Mouse (Mus musculus): Measurements from ENCODE around the gene 1300017J02Rik. TPM values are rescaled to one million over a fixed set of nuclear protein-coding genes. Genes with fewer than 3 reads are reported as not detected.
A peak's percentile ranks its signal among the peaks of the same experiment; 100 is the strongest.

1300017J02Rik gene
- polyA plus RNA-seq, 1 experiment from 2014 or later = 0.51 TPM

DNA sequence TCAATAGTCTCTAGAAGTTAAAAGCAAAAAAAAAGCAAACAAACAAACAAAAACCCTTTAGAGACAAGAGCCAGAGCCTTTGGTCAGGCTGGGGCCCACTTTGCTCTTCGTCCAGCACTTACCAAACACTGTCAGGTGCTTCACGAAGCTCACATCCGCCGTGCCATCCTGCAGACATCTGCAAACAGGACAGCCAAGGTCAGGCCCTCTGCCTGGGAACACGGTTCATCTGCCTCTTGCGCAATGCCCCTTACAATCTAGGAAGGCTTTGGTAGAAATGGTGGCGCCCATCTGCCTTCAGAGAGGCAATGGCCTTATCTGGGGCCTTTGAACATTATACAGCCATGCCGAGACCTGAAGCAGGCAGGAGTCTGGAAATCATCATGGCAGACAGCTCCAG, 30.1 kb downstream of the 1300017J02Rik start:
- H3K4me3 ChIP-seq (ENCODE audit: low read depth, low read length) = no peak overlapping the region

DNA sequence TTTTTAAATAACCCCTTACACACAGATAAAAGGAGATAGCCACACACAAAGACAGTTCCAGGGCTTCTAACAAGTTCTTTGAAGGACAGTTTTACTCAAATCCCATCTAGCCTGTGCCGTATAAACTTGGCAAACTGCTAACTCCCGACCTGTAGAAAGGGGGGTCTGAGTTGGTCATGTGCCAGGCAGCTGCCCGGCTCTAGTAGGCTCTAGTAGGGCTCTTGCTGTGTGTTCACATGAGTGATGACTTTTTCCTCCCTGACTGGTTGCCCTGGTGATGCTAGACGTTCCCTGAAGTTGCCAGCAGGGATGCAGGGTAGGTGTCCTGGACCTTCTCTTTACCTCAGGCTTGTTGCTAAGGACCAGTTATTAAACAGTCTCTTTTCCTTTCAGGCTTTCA, 33.8 kb downstream of the 1300017J02Rik start:
- Histone ChIP-seq H3K27ac (ENCODE audit: low read depth) (no peak overlapping the region), H3K4me3 (ENCODE audit: low read depth, low read length) (no peak overlapping the region), H3K36me3 (ENCODE audit: insufficient read depth) (no peaks in the 10 kb centered on the region), H3K4me2 (no peak overlapping the region), H3K27me3 (ENCODE audit: insufficient read depth, low read length) (no peaks in the 10 kb centered on the region), H3K4me1 (ENCODE audit: insufficient read depth) (no peaks in the 10 kb centered on the region), H3K9ac (no peak overlapping the region), H3K9me3 (ENCODE audit: low read depth, low read length) (no peaks in the 10 kb centered on the region)
- DNase-seq (peak; percentile 16), ATAC-seq (ENCODE audit: insufficient read depth) (no peak)
- no peak for TF ChIP-seq CTCF (IDR thresholded peaks at IDR 0.05; ENCODE audit: low read depth)
- WGBS = 3% methylated on average over 4 of the region's 4 CpGs

More for the DNA sequence above, 30.1 kb downstream of the 1300017J02Rik start:
- no peak for TF ChIP-seq CTCF (IDR thresholded peaks at IDR 0.05; ENCODE audit: low read depth)
- Histone ChIP-seq H3K4me2 (no peak overlapping the region), H3K9me3 (ENCODE audit: low read depth, low read length) (no peaks in the 10 kb centered on the region), H3K9ac (no peak overlapping the region), H3K4me1 (ENCODE audit: insufficient read depth) (no peaks in the 10 kb centered on the region), H3K36me3 (ENCODE audit: insufficient read depth) (no peaks in the 10 kb centered on the region), H3K27ac (ENCODE audit: low read depth) (no peak overlapping the region), H3K27me3 (ENCODE audit: insufficient read depth, low read length) (no peaks in the 10 kb centered on the region)
- ATAC-seq (ENCODE audit: insufficient read depth) (no peak), DNase-seq (no peak)
- WGBS = 63% methylated on average over 8 of the region's 8 CpGs

DNA sequence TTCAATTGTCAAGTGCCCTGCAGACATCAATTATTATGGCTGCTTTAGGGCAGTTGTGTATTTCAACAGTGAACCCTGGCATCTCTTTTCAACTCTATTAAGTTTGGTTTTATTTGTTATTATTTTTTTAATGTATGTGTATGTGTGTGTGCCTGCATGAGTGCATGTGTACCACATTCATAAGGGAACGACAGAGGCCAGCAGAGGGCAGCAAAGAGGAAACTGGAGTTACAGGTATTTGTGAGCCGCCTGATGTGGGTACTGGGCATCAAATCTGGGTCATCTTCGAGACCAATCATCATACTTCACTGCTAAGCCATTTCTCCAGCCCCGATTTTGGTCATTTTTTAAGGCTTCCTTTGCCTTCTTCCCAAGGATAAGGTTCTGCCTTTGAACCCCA, 39.1 kb downstream of the 1300017J02Rik start:
- H3K9ac ChIP-seq = no peak overlapping the region
- H3K9me3 ChIP-seq (ENCODE audit: low read depth, low read length) = no peaks in the 10 kb centered on the region
- TF ChIP-seq CTCF (IDR thresholded peaks at IDR 0.05; ENCODE audit: low read depth) = 0 out of 2 replicates have a peak, but pooled peaks have one; percentile 14
- WGBS = 87% methylated on average over 4 of the region's 4 CpGs
- H3K27me3 ChIP-seq (ENCODE audit: insufficient read depth, low read length) = no peaks in the 10 kb centered on the region
- H3K4me2 ChIP-seq = no peak overlapping the region
- no peak overlapping the region for H3K27ac ChIP-seq (ENCODE audit: low read depth)
- ATAC-seq (ENCODE audit: insufficient read depth) (no peak), DNase-seq (no peak)
- H3K36me3 ChIP-seq (ENCODE audit: insufficient read depth) = no peaks in the 10 kb centered on the region
- H3K4me3 ChIP-seq (ENCODE audit: low read depth, low read length) = no peak overlapping the region
- H3K4me1 ChIP-seq (ENCODE audit: insufficient read depth) = no peaks in the 10 kb centered on the region

DNA sequence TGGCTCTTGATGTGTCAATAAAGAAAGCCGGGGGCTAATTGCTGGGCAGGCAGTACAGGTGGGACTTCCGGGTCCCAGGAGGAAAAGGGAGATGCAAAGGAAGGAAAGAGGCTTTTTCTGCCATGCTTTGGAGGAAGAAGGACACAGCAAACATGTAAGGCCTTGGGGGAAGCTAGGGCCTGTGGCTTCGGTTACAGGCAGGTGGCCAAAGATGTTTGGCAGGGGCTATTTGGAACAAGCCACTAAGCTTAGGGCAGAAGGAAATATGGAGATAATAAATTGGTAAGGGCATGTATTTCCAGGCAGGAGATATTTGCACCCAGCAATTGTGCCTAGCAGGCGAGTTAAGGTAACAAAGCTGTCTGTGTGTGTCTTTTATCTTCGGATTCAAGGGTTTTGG, 52.0 kb downstream of the 1300017J02Rik start:
- ATAC-seq (ENCODE audit: insufficient read depth) = no peak
- H3K9ac ChIP-seq = no peak overlapping the region
- peaks cover 4% of the 10 kb centered on the region; the same call in 1 of the 2 replicates for H3K9me3 ChIP-seq (ENCODE audit: low read depth, low read length)
- no peak overlapping the region for H3K4me2 ChIP-seq
- no peak for TF ChIP-seq CTCF (IDR thresholded peaks at IDR 0.05; ENCODE audit: low read depth)
- 75% methylated on average over 5 of the region's 5 CpGs for WGBS
- H3K27me3 ChIP-seq (ENCODE audit: insufficient read depth, low read length) = no peaks in the 10 kb centered on the region
- H3K4me1 ChIP-seq (ENCODE audit: insufficient read depth) = no peaks in the 10 kb centered on the region
- no peak for DNase-seq
- H3K36me3 ChIP-seq (ENCODE audit: insufficient read depth) = no peaks in the 10 kb centered on the region
- no peak overlapping the region for H3K27ac ChIP-seq (ENCODE audit: low read depth)
- no peak overlapping the region for H3K4me3 ChIP-seq (ENCODE audit: low read depth, low read length)

DNA sequence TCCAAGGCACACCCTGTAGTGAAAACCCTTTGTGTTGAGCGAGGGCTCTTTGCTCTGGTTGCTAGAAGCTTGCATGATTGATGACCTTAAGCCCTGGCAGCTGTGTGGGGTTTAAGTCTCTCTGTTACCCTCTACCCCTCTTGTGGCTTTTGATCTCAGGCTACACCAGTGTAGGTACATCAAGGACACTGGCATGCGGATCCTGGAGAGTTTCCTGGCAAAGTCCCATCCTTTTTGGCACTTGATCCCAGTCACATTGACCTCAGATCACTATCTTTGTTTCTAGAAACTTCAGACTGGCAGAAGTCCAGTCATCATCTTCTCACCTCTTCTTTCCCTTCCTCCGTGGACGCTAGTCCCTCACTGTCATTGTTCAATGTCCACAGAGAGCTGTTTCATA, 56.3 kb downstream of the 1300017J02Rik start:
- WGBS = 16% methylated on average over 4 of the region's 4 CpGs
- TF ChIP-seq CTCF (IDR thresholded peaks at IDR 0.05; ENCODE audit: low read depth) = no peak
- Histone ChIP-seq H3K36me3 (ENCODE audit: insufficient read depth) (no peaks in the 10 kb centered on the region), H3K4me3 (ENCODE audit: low read depth, low read length) (no peak overlapping the region), H3K9me3 (ENCODE audit: low read depth, low read length) (peaks cover 2% of the 10 kb centered on the region; the same call in 1 of the 2 replicates), H3K27ac (ENCODE audit: low read depth) (no peak overlapping the region), H3K27me3 (ENCODE audit: insufficient read depth, low read length) (no peaks in the 10 kb centered on the region), H3K4me2 (no peak overlapping the region), H3K9ac (no peak overlapping the region), H3K4me1 (ENCODE audit: insufficient read depth) (no peaks in the 10 kb centered on the region)
- DNase-seq (no peak), ATAC-seq (ENCODE audit: insufficient read depth) (no peak)

DNA sequence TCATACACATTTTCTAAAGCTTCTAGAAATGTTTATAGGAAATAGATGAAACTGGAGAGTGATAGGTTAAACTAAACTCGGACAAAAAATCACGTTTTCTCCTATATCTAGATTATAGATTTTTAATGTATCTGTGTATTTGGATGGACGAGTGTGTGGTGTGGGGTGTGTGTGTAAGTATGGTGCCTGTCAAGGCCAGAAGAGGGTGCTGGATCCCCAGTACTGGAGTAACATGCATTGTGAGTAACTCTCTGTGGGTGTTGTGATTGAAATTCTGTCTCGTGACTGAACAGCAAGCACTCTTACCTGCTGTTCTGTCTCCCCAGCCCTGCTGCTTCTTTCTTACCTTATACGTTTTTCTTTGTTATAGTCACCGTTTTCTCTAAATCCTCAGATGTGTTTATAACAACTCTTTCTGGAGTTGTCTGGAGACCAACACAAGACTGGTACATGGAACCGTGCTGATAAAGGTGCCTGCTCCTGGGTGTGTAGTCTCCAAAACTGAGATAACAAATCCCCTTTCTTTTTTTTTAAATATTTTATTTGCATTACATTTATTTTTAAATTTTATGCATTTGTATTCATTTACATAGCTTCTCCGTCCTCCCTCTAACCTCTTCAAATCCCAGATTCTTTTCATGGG, 58.2 kb downstream of the 1300017J02Rik start:
- Histone ChIP-seq H3K27me3 (ENCODE audit: insufficient read depth, low read length) (no peaks in the 10 kb centered on the region), H3K4me1 (ENCODE audit: insufficient read depth) (no peaks in the 10 kb centered on the region), H3K4me3 (ENCODE audit: low read depth, low read length) (no peak overlapping the region), H3K27ac (ENCODE audit: low read depth) (no peak overlapping the region), H3K36me3 (ENCODE audit: insufficient read depth) (no peaks in the 10 kb centered on the region), H3K9me3 (ENCODE audit: low read depth, low read length) (no peaks in the 10 kb centered on the region), H3K9ac (no peak overlapping the region), H3K4me2 (no peak overlapping the region)
- TF ChIP-seq CTCF (IDR thresholded peaks at IDR 0.05; ENCODE audit: low read depth) = no peak
- WGBS = 81% methylated on average over 8 of the region's 8 CpGs
- ATAC-seq (ENCODE audit: insufficient read depth) (no peak), DNase-seq (no peak)

DNA sequence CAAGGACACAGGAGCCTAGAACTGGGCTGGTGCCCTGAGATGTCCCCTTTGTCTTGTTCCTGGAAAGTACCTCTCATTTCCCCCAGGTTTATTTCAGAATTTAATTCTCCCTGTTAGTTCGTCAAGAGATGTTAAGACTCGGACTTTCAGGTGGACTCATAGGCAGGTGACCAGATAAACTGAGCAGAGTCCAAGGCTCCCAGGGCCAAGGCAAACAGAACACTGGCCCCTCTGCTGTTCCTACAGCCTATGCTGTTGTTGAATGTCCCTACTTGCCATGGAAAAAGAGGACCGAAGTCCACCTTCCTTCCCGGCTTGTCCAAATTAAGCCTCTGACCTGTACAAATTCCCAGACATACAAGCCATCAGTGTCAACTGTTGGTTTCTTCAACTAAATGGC, 61.2 kb downstream of the 1300017J02Rik start:
- Histone ChIP-seq H3K27me3 (ENCODE audit: insufficient read depth, low read length) (no peaks in the 10 kb centered on the region), H3K36me3 (ENCODE audit: insufficient read depth) (no peaks in the 10 kb centered on the region), H3K9me3 (ENCODE audit: low read depth, low read length) (no peaks in the 10 kb centered on the region), H3K4me1 (ENCODE audit: insufficient read depth) (no peaks in the 10 kb centered on the region), H3K27ac (ENCODE audit: low read depth) (no peak overlapping the region), H3K9ac (no peak overlapping the region), H3K4me3 (ENCODE audit: low read depth, low read length) (no peak overlapping the region), H3K4me2 (no peak overlapping the region)
- WGBS = 90% methylated on average over 4 of the region's 4 CpGs
- no peak for ATAC-seq (ENCODE audit: insufficient read depth)
- DNase-seq = no peak
- no peak for TF ChIP-seq CTCF (IDR thresholded peaks at IDR 0.05; ENCODE audit: low read depth)

Data from lung, embryonic 14.5 days (tissue).